Mouse (Mus musculus): ENCODE data around the gene Erc2. TPM values are rescaled to one million over a fixed set of nuclear protein-coding genes. Genes with fewer than 3 reads are reported as not detected.

Gene Erc2
- total RNA-seq, 2 experiments from 2014 or later = 0.52 to 0.66 TPM

- intact Hi-C loops (cut with DNase I) = no loop called here
- DNase-seq = no peak
Observed at GRCm38 (mm10) chr14:28475012-28475411, 852.8 kb downstream of the Erc2 start.

- intact Hi-C loops (cut with DNase I) = no loop called here
- DNase-seq = no peak
Observed at GRCm38 (mm10) chr14:28475421-28475820, 853.2 kb downstream of the Erc2 start.

- intact Hi-C loops (cut with DNase I) = no loop called here
- no peak for DNase-seq
Observed at GRCm38 (mm10) chr14:28476746-28477145, 854.5 kb downstream of the Erc2 start.

GRCm38 (mm10) chr14:28480866-28481265 lies 858.6 kb downstream of the Erc2 start:
- intact Hi-C loops (cut with DNase I) = no loop called here
- no peak for DNase-seq

GRCm38 (mm10) chr14:28493806-28494205 lies 871.6 kb downstream of the Erc2 start:
- no peak for DNase-seq
- intact Hi-C loops (cut with DNase I) = no loop called here

GRCm38 (mm10) chr14:28494273-28494672 lies 872.0 kb downstream of the Erc2 start:
- intact Hi-C loops (cut with DNase I) = no loop called here
- no peak for DNase-seq

- no peak for DNase-seq
- intact Hi-C loops (cut with DNase I) = no loop called here
Observed at GRCm38 (mm10) chr14:28501216-28501878, 879.1 kb downstream of the Erc2 start.

- no peak for DNase-seq
- intact Hi-C loops (cut with DNase I) = no loop called here
Observed at GRCm38 (mm10) chr14:28503276-28503675, 881.0 kb downstream of the Erc2 start.

GRCm38 (mm10) chr14:28504101-28505050 lies 882.1 kb downstream of the Erc2 start, which contains the start of gene Wnt5a:
TSS of gene Wnt5a (plus strand) at chr14:28504750.
- intact Hi-C loops (cut with DNase I) = loop anchor here (5.0 kb wide), 1 partner anchor 412 kb away; no protein-coding TSS in a partner anchor

GRCm38 (mm10) chr14:28505051-28505585 lies 882.9 kb downstream of the Erc2 start:
- intact Hi-C loops (cut with DNase I) = loop anchor here (5.0 kb wide), 1 partner anchor 413 kb away; no protein-coding TSS in a partner anchor
- peak in 1 of 2 experiments; percentile 41 for DNase-seq

More at GRCm38 (mm10) chr14:28504101-28505050, 882.1 kb downstream of the Erc2 start, which contains the start of gene Wnt5a:
- DNase-seq = peak in 1 of 2 experiments; percentile 42

- DNase-seq = no peak
- intact Hi-C loops (cut with DNase I) = loop anchor here (2.0 to 5.0 kb wide), 2 partner anchors 413 to 697 kb away; no protein-coding TSS in a partner anchor
Observed at GRCm38 (mm10) chr14:28505586-28506375, 883.6 kb downstream of the Erc2 start.

GRCm38 (mm10) chr14:28506376-28506831 lies 884.2 kb downstream of the Erc2 start:
- intact Hi-C loops (cut with DNase I) = loop anchor here (2.0 to 5.0 kb wide), 2 partner anchors 414 to 698 kb away; no protein-coding TSS in a partner anchor
- peak; percentile 26 to 57 for DNase-seq

- intact Hi-C loops (cut with DNase I) = loop anchor here (2.0 to 5.0 kb wide), 2 partner anchors 415 to 698 kb away; no protein-coding TSS in a partner anchor
- DNase-seq = no peak
Observed at GRCm38 (mm10) chr14:28507011-28507410, 884.8 kb downstream of the Erc2 start.

- DNase-seq = peak; percentile 47 to 73
- intact Hi-C loops (cut with DNase I) = loop anchor here (2.0 to 5.0 kb wide), 2 partner anchors 415 to 699 kb away; no protein-coding TSS in a partner anchor
Observed at GRCm38 (mm10) chr14:28507471-28507870, 885.2 kb downstream of the Erc2 start.

- intact Hi-C loops (cut with DNase I) = loop anchor here (5.0 kb wide), 1 partner anchor 416 kb away; no protein-coding TSS in a partner anchor
- DNase-seq = no peak
Observed at GRCm38 (mm10) chr14:28508288-28509258, 886.3 kb downstream of the Erc2 start.

- intact Hi-C loops (cut with DNase I) = loop anchor here (5.0 to 10.0 kb wide), 2 partner anchors 417 to 585 kb away; no protein-coding TSS in a partner anchor
- peak in 1 of 2 experiments; percentile 39 for DNase-seq
Observed at GRCm38 (mm10) chr14:28509441-28510340, 887.5 kb downstream of the Erc2 start.

Measured in gastrocnemius, postnatal 36 days (tissue).